Mouse (Mus musculus): ENCODE data around the gene Prkcd. TPM values are rescaled to one million over a fixed set of nuclear protein-coding genes. Genes with fewer than 3 reads are reported as not detected.

Prkcd gene
- polyA plus RNA-seq, 1 experiment from 2014 or later: 50.6 TPM

- WGBS: 42% methylated on average over 2 of the region's 2 CpGs
- Histone ChIP-seq H3K9me3 (replicated peaks) (no peaks in the 10 kb centered on the region), H3K4me1 (peaks cover 13% of the 10 kb centered on the region; the same call in 1 of the 2 replicates), H3K9ac (no peak overlapping the region), H3K27me3 (no peaks in the 10 kb centered on the region), H3K36me3 (no peaks in the 10 kb centered on the region), H3K4me3 (replicated peaks) (no peak overlapping the region), H3K27ac (no peak overlapping the region), H3K4me2 (no peak overlapping the region)
- ATAC-seq (replicated peaks; ENCODE audit: low FRiP score): no peak
Observed at GRCm38 (mm10) chr14:30616751-30617150, 9.3 kb downstream of the Prkcd start.

DNA sequence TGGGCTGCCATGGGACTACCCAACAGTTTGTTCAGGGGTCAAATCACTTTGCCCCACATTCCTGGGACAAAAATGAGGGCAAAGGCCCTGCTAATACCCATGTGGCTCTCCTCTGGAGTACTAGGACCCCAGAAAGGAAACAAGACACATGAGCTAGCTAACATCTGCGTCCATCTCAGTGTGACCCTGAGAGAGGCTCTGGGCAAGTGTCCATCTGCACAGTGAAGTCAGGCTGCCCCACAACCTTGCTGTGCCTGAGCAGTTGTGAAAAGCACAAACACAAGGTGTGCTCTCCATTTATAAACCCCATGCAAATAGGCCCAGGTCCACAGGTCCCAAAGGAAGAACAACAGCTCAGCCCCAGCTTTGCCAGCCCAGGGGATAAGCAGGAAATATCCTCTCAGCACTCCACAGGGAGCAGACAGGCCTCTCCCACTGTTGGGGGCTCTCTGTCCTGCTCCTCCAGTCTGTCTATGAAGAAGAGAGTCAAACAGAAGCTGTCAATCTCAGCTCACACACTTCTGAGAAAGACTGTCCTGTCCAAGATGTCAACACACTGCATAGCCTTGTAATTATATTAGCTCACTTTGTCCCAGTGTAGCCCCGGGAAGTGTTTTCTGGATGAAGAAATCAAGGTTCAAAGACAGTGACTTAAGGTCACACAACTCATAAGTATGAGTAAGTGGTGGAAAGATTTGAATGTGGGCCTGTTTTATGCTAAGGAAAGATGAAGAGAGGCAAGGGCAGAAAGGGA, 12.9 kb downstream of the Prkcd start:
- Histone ChIP-seq H3K4me2 (no peak overlapping the region), H3K9me3 (replicated peaks) (no peaks in the 10 kb centered on the region), H3K27ac (no peak overlapping the region), H3K4me1 (peaks cover 13% of the 10 kb centered on the region; the same call in 1 of the 2 replicates), H3K36me3 (peaks cover 17% of the 10 kb centered on the region; the same call in 1 of the 2 replicates), H3K27me3 (no peaks in the 10 kb centered on the region), H3K4me3 (replicated peaks) (no peak overlapping the region), H3K9ac (no peak overlapping the region)
- 84% methylated on average over 2 of the region's 2 CpGs for WGBS
- no peak for ATAC-seq (replicated peaks; ENCODE audit: low FRiP score)

DNA sequence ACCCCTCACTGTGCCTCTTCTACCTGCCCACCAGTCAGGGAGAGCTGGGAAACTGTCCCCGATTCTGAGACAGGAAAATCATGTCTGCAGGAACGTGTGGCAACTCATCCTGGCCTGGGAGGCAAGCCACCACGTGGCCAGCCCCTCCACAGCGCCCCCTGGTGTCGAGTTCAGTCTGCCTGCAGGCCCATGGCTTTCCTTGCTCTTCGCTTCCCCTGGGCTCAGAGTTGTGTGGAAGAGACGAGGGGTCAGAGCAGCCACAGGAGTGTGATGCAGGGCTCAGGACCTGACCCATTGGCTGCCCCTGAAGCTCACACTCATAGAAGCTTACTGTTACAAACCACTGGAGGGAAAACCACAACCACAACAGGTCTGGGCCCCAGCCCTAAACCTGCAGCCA, 13.5 kb downstream of the Prkcd start:
- H3K27me3 ChIP-seq: no peaks in the 10 kb centered on the region
- peaks cover 13% of the 10 kb centered on the region; the same call in 1 of the 2 replicates for H3K4me1 ChIP-seq
- no peak overlapping the region for H3K4me3 ChIP-seq (replicated peaks)
- no peak overlapping the region for H3K4me2 ChIP-seq
- 24% methylated on average over 7 of the region's 7 CpGs for WGBS
- H3K27ac ChIP-seq: no peak overlapping the region
- H3K9ac ChIP-seq: no peak overlapping the region
- H3K9me3 ChIP-seq (replicated peaks): no peaks in the 10 kb centered on the region
- ATAC-seq (replicated peaks; ENCODE audit: low FRiP score): no peak
- H3K36me3 ChIP-seq: peaks cover 22% of the 10 kb centered on the region; the same call in 1 of the 2 replicates

- ATAC-seq (replicated peaks; ENCODE audit: low FRiP score): no peak
- Histone ChIP-seq H3K9ac (no peak overlapping the region), H3K4me1 (peaks cover 13% of the 10 kb centered on the region; the same call in 1 of the 2 replicates), H3K36me3 (peaks cover 33% of the 10 kb centered on the region), H3K9me3 (replicated peaks) (no peaks in the 10 kb centered on the region), H3K4me3 (replicated peaks) (no peak overlapping the region), H3K4me2 (no peak overlapping the region), H3K27ac (no peak overlapping the region), H3K27me3 (no peaks in the 10 kb centered on the region)
- 77% methylated on average over 3 of the region's 3 CpGs for WGBS
Observed at GRCm38 (mm10) chr14:30610940-30611339, 15.1 kb downstream of the Prkcd start.

DNA sequence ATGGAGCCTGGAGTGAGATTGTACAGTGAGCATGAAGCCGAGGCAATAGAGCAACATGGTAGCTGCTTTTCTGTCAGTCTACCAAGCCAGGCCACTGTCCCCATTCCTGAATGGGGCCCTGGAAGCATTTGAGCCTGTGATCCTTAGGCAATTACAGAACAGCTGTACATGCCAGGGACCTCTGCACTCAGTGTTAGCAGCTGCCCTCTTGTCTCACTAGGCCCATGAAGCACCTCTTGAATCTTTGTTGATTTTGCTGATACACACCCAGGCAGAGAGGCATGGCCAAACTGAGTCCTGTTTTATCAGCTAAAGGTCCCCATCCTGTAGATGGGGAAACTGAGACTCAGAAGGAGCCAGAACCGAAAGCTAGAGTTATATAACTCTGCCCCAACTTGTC, 15.7 kb downstream of the Prkcd start:
- Histone ChIP-seq H3K36me3 (peaks cover 33% of the 10 kb centered on the region), H3K27me3 (no peaks in the 10 kb centered on the region), H3K4me2 (no peak overlapping the region), H3K4me1 (peaks cover 13% of the 10 kb centered on the region; the same call in 1 of the 2 replicates), H3K9me3 (replicated peaks) (no peaks in the 10 kb centered on the region), H3K9ac (no peak overlapping the region), H3K4me3 (replicated peaks) (no peak overlapping the region), H3K27ac (no peak overlapping the region)
- no peak for ATAC-seq (replicated peaks; ENCODE audit: low FRiP score)
- 71% methylated on average over 2 of the region's 2 CpGs for WGBS

DNA sequence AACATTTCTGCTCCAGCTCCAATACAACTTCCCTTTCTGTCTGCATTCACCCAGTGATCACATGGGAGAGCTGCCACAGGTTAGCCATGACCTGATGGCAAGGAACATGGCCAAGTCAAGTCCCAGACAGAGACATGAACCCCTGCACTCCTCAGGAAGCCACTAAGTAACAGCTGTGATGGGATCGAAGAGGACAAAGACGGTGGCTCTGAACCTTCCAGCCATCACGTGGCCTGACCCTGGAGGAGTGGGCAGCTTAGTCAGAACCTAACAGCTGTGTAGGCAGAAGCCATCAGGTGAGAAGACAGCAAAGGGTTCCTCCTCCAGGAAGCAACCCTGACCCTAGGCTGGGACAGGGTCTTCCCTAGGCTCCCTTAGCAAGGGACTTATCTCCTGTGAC, 16.5 kb downstream of the Prkcd start:
- Histone ChIP-seq H3K4me1 (peaks cover 6% of the 10 kb centered on the region; the same call in 1 of the 2 replicates), H3K27me3 (no peaks in the 10 kb centered on the region), H3K27ac (no peak overlapping the region), H3K4me3 (replicated peaks) (no peak overlapping the region), H3K4me2 (no peak overlapping the region), H3K36me3 (peaks cover 33% of the 10 kb centered on the region), H3K9ac (no peak overlapping the region), H3K9me3 (replicated peaks) (no peaks in the 10 kb centered on the region)
- WGBS: 83% methylated on average over 3 of the region's 3 CpGs
- ATAC-seq (replicated peaks; ENCODE audit: low FRiP score): no peak

- no peaks in the 10 kb centered on the region for H3K9me3 ChIP-seq (replicated peaks)
- no peak overlapping the region for H3K27ac ChIP-seq
- WGBS: 92% methylated on average over 6 of the region's 6 CpGs
- no peak overlapping the region for H3K4me2 ChIP-seq
- ATAC-seq (replicated peaks; ENCODE audit: low FRiP score): no peak
- H3K27me3 ChIP-seq: no peaks in the 10 kb centered on the region
- peaks cover 6% of the 10 kb centered on the region; the same call in 1 of the 2 replicates for H3K4me1 ChIP-seq
- H3K36me3 ChIP-seq: peaks cover 41% of the 10 kb centered on the region
- H3K9ac ChIP-seq: no peak overlapping the region
- no peak overlapping the region for H3K4me3 ChIP-seq (replicated peaks)
Observed at GRCm38 (mm10) chr14:30608176-30608575, 17.8 kb downstream of the Prkcd start.

- H3K27me3 ChIP-seq: no peaks in the 10 kb centered on the region
- H3K27ac ChIP-seq: no peak overlapping the region
- no peak overlapping the region for H3K9ac ChIP-seq
- peaks cover 43% of the 10 kb centered on the region for H3K36me3 ChIP-seq
- 86% methylated on average over 4 of the region's 4 CpGs for WGBS
- peaks cover 6% of the 10 kb centered on the region; the same call in 1 of the 2 replicates for H3K4me1 ChIP-seq
- no peak overlapping the region for H3K4me3 ChIP-seq (replicated peaks)
- no peak overlapping the region for H3K4me2 ChIP-seq
- no peaks in the 10 kb centered on the region for H3K9me3 ChIP-seq (replicated peaks)
- ATAC-seq (replicated peaks; ENCODE audit: low FRiP score): no peak
Observed at GRCm38 (mm10) chr14:30607696-30608095, 18.3 kb downstream of the Prkcd start.

GRCm38 (mm10) chr14:30606817-30607216, 19.2 kb downstream of the Prkcd start:
- Histone ChIP-seq H3K9ac (no peak overlapping the region), H3K4me3 (replicated peaks) (no peak overlapping the region), H3K36me3 (peaks cover 52% of the 10 kb centered on the region), H3K27me3 (no peaks in the 10 kb centered on the region), H3K4me1 (0 out of 2 replicates have a peak, but pooled peaks cover 2% of the 10 kb centered on the region), H3K27ac (no peak overlapping the region), H3K9me3 (replicated peaks) (no peaks in the 10 kb centered on the region), H3K4me2 (no peak overlapping the region)
- 85% methylated on average over 5 of the region's 5 CpGs for WGBS
- ATAC-seq (replicated peaks; ENCODE audit: low FRiP score): no peak

- H3K27ac ChIP-seq: no peak overlapping the region
- no peak overlapping the region for H3K4me3 ChIP-seq (replicated peaks)
- H3K27me3 ChIP-seq: no peaks in the 10 kb centered on the region
- 78% methylated on average over 2 of the region's 2 CpGs for WGBS
- H3K4me1 ChIP-seq: peaks cover 18% of the 10 kb centered on the region
- peaks cover 58% of the 10 kb centered on the region for H3K36me3 ChIP-seq
- no peak overlapping the region for H3K4me2 ChIP-seq
- no peak for ATAC-seq (replicated peaks; ENCODE audit: low FRiP score)
- no peaks in the 10 kb centered on the region for H3K9me3 ChIP-seq (replicated peaks)
- H3K9ac ChIP-seq: no peak overlapping the region
Observed at GRCm38 (mm10) chr14:30597142-30597541, 28.9 kb downstream of the Prkcd start.

- Histone ChIP-seq H3K4me1 (peaks cover 22% of the 10 kb centered on the region), H3K27me3 (no peaks in the 10 kb centered on the region), H3K4me3 (replicated peaks) (no peak overlapping the region), H3K4me2 (no peak overlapping the region), H3K36me3 (peaks cover 51% of the 10 kb centered on the region), H3K9me3 (replicated peaks) (no peaks in the 10 kb centered on the region), H3K27ac (no peak overlapping the region), H3K9ac (no peak overlapping the region)
- 86% methylated on average over 3 of the region's 3 CpGs for WGBS
- ATAC-seq (replicated peaks; ENCODE audit: low FRiP score): no peak
Observed at GRCm38 (mm10) chr14:30596407-30596806, 29.6 kb downstream of the Prkcd start.

GRCm38 (mm10) chr14:30595576-30596313, 30.3 kb downstream of the Prkcd start:
- Histone ChIP-seq H3K27ac (no peak overlapping the region), H3K4me1 (peaks cover 22% of the 10 kb centered on the region), H3K36me3 (peaks cover 44% of the 10 kb centered on the region), H3K4me3 (replicated peaks) (no peak overlapping the region), H3K9me3 (replicated peaks) (no peaks in the 10 kb centered on the region), H3K9ac (no peak overlapping the region), H3K4me2 (no peak overlapping the region), H3K27me3 (no peaks in the 10 kb centered on the region)
- no peak for ATAC-seq (replicated peaks; ENCODE audit: low FRiP score)
- 88% methylated on average over 8 of the region's 8 CpGs for WGBS

All from kidney, embryonic 15.5 days (tissue).